Mouse (Mus musculus): ENCODE measurements around the gene Gsdma2. TPM values are rescaled to one million over a fixed set of nuclear protein-coding genes. Genes with fewer than 3 reads are reported as not detected.

Gsdma2 gene
- polyA plus RNA-seq, 1 experiment from 2014 or later = 0.17 TPM

Other genes with a start within 250 kb of the Gsdma2 start
- 9.4 and 10.4 TPM in 2 replicates for gene Pgap3, start 246.3 kb upstream of the Gsdma2 start, polyA plus RNA-seq (2015; fragmentation: Nextera tagmentation; extraction: Ambion mirVana)
- gene Erbb2, start 234.3 kb upstream of the Gsdma2 start, polyA plus RNA-seq (2015; fragmentation: Nextera tagmentation; extraction: Ambion mirVana) = 8.4 and 9.9 TPM in 2 replicates
- 248 and 269 TPM in 2 replicates for gene Mien1, start 207.8 kb upstream of the Gsdma2 start, polyA plus RNA-seq (2015; fragmentation: Nextera tagmentation; extraction: Ambion mirVana)
- 0.22 and 0.36 TPM in 2 replicates for gene Grb7, start 200.4 kb upstream of the Gsdma2 start, polyA plus RNA-seq (2015; fragmentation: Nextera tagmentation; extraction: Ambion mirVana)
- 0.21 and 0.35 TPM in 2 replicates for gene Ikzf3, start 100.7 kb upstream of the Gsdma2 start, polyA plus RNA-seq (2015; fragmentation: Nextera tagmentation; extraction: Ambion mirVana)
- 0.14 TPM in 1 of 2 replicates, not detected in the other for gene Zpbp2, start 95.7 kb upstream of the Gsdma2 start, polyA plus RNA-seq (2015; fragmentation: Nextera tagmentation; extraction: Ambion mirVana)
- 91.1 and 91.8 TPM in 2 replicates for gene Ormdl3, start 59.4 kb upstream of the Gsdma2 start, polyA plus RNA-seq (2015; fragmentation: Nextera tagmentation; extraction: Ambion mirVana)
- gene Lrrc3c, start 48.5 kb upstream of the Gsdma2 start, polyA plus RNA-seq (2015; fragmentation: Nextera tagmentation; extraction: Ambion mirVana) = not detected in 2 replicates
- 0.82 and 1.2 TPM in 2 replicates for gene Gm12355, start 21.1 kb upstream of the Gsdma2 start, polyA plus RNA-seq (2015; fragmentation: Nextera tagmentation; extraction: Ambion mirVana)
- gene Gsdma3, start 20.4 kb upstream of the Gsdma2 start, polyA plus RNA-seq (2015; fragmentation: Nextera tagmentation; extraction: Ambion mirVana) = not detected in 2 replicates
- gene Gsdma, start 17.6 kb downstream of the Gsdma2 start, polyA plus RNA-seq (2015; fragmentation: Nextera tagmentation; extraction: Ambion mirVana) = 0.05 TPM in 1 of 2 replicates, not detected in the other
- 176 and 182 TPM in 2 replicates for gene Psmd3, start 35.8 kb downstream of the Gsdma2 start, polyA plus RNA-seq (2015; fragmentation: Nextera tagmentation; extraction: Ambion mirVana)
- gene Csf3, start 54.5 kb downstream of the Gsdma2 start, polyA plus RNA-seq (2015; fragmentation: Nextera tagmentation; extraction: Ambion mirVana) = not detected in 2 replicates
- gene Med24, start 82.7 kb downstream of the Gsdma2 start, polyA plus RNA-seq (2015; fragmentation: Nextera tagmentation; extraction: Ambion mirVana) = 72.4 and 75.2 TPM in 2 replicates
- gene Thra, start 93.9 kb downstream of the Gsdma2 start, polyA plus RNA-seq (2015; fragmentation: Nextera tagmentation; extraction: Ambion mirVana) = 117 and 122 TPM in 2 replicates
- gene Nr1d1, start 128.6 kb downstream of the Gsdma2 start, polyA plus RNA-seq (2015; fragmentation: Nextera tagmentation; extraction: Ambion mirVana) = 1.9 and 2.4 TPM in 2 replicates
- 31.5 and 33.0 TPM in 2 replicates for gene Msl1, start 148.8 kb downstream of the Gsdma2 start, polyA plus RNA-seq (2015; fragmentation: Nextera tagmentation; extraction: Ambion mirVana)
- gene Casc3, start 158.1 kb downstream of the Gsdma2 start, polyA plus RNA-seq (2015; fragmentation: Nextera tagmentation; extraction: Ambion mirVana) = 48.7 and 50.2 TPM in 2 replicates
- gene Rapgefl1, start 190.0 kb downstream of the Gsdma2 start, polyA plus RNA-seq (2015; fragmentation: Nextera tagmentation; extraction: Ambion mirVana) = 6.2 and 7.0 TPM in 2 replicates
- gene Wipf2, start 216.9 kb downstream of the Gsdma2 start, polyA plus RNA-seq (2015; fragmentation: Nextera tagmentation; extraction: Ambion mirVana) = 5.0 TPM in 2 replicates